Mouse (Mus musculus): Measurements from ENCODE around the gene Eif5a.

DNA sequence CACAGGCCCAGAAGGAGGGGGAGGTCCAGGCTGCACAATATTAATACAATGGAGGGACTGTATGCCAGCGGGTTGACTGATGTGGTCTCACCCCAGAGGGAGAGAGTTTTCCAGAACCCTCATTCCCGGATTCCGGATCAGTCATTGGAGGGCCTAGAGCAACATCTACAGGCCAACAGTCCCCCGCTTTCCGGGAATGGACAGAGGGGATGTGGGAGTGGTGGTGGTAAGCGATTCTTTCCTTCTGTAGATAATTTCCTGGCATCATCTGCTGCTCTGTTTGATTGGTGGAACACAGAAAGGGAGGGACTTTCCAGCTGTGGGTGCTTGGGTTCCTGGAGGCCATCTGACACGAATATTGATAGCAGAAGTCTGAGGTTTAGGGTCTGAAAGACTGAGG, 45.6 kb downstream of the Eif5a start:
- no peak for TF ChIP-seq CTCF (conservative IDR thresholded peaks at IDR 0.05 in 1 of 2, IDR thresholded peaks at IDR 0.05 in 1 of 2; ENCODE audit: low read depth in 2 of 2, low read length in 2 of 2)
- no peak for TF ChIP-seq POLR2AphosphoS2 (IDR thresholded peaks at IDR 0.05; ENCODE audit: low read depth, low read length)
- TF ChIP-seq UBTF (IDR thresholded peaks at IDR 0.05; ENCODE audit: low read depth, low read length) = no peak
- no peak for TF ChIP-seq POLR2A (IDR thresholded peaks at IDR 0.05; ENCODE audit: low read depth, low read length)
